Mouse (Mus musculus): ENCODE data around the gene Xylt1.

Xylt1 gene

GRCm38 (mm10) chr7:117380418-117381187 lies at the start of gene Xylt1:
TSS of gene Xylt1 (plus strand) at chr7:117380979.
- peak; percentile 80 for DNase-seq (ENCODE audit: low spot score)

- DNase-seq (ENCODE audit: low spot score): no peak
Measured at GRCm38 (mm10) chr7:117333936-117334335, 46.8 kb upstream of the Xylt1 start.

GRCm38 (mm10) chr7:117356316-117356715 lies 24.5 kb upstream of the Xylt1 start:
- no peak for DNase-seq (ENCODE audit: low spot score)

- no peak for DNase-seq (ENCODE audit: low spot score)
Measured at GRCm38 (mm10) chr7:117357425-117358194, 23.2 kb upstream of the Xylt1 start.

GRCm38 (mm10) chr7:117361281-117361680 lies 19.5 kb upstream of the Xylt1 start:
- DNase-seq (ENCODE audit: low spot score): no peak

GRCm38 (mm10) chr7:117362493-117362892 lies 18.3 kb upstream of the Xylt1 start:
- DNase-seq (ENCODE audit: low spot score): no peak

- no peak for DNase-seq (ENCODE audit: low spot score)
Measured at GRCm38 (mm10) chr7:117368647-117369289, 12.0 kb upstream of the Xylt1 start.

- DNase-seq (ENCODE audit: low spot score): no peak
Measured at GRCm38 (mm10) chr7:117369290-117369941, 11.4 kb upstream of the Xylt1 start.

- no peak for DNase-seq (ENCODE audit: low spot score)
Measured at GRCm38 (mm10) chr7:117375886-117376309, 4.9 kb upstream of the Xylt1 start.

GRCm38 (mm10) chr7:117377138-117377537 lies 3.6 kb upstream of the Xylt1 start:
- no peak for DNase-seq (ENCODE audit: low spot score)

- DNase-seq (ENCODE audit: low spot score): no peak
Measured at GRCm38 (mm10) chr7:117380036-117380417, 752 bp upstream of the Xylt1 start.

GRCm38 (mm10) chr7:117381188-117381981 lies 606 bp downstream of the Xylt1 start:
- DNase-seq (ENCODE audit: low spot score): peak; percentile 16

- DNase-seq (ENCODE audit: low spot score): no peak
Measured at GRCm38 (mm10) chr7:117382006-117382405, 1.2 kb downstream of the Xylt1 start.

- DNase-seq (ENCODE audit: low spot score): no peak
Measured at GRCm38 (mm10) chr7:117383147-117383940, 2.6 kb downstream of the Xylt1 start.

- DNase-seq (ENCODE audit: low spot score): no peak
Measured at GRCm38 (mm10) chr7:117386376-117386775, 5.6 kb downstream of the Xylt1 start.

GRCm38 (mm10) chr7:117388284-117388988 lies 7.7 kb downstream of the Xylt1 start:
- no peak for DNase-seq (ENCODE audit: low spot score)

GRCm38 (mm10) chr7:117389048-117389447 lies 8.3 kb downstream of the Xylt1 start:
- DNase-seq (ENCODE audit: low spot score): no peak

- no peak for DNase-seq (ENCODE audit: low spot score)
Measured at GRCm38 (mm10) chr7:117392863-117393569, 12.2 kb downstream of the Xylt1 start.

- no peak for DNase-seq (ENCODE audit: low spot score)
Measured at GRCm38 (mm10) chr7:117393976-117394375, 13.2 kb downstream of the Xylt1 start.
